Mouse (Mus musculus) embryo, embryonic 9.5 days (tissue): ENCODE data around the gene Brms1.

Source experiments
- DNase-seq: peaks from one replicate; pipeline ENCODE4 v3.0.0-alpha.2; 2017; ENCODE audit errors: extremely low spot score

Gene Brms1

DNA sequence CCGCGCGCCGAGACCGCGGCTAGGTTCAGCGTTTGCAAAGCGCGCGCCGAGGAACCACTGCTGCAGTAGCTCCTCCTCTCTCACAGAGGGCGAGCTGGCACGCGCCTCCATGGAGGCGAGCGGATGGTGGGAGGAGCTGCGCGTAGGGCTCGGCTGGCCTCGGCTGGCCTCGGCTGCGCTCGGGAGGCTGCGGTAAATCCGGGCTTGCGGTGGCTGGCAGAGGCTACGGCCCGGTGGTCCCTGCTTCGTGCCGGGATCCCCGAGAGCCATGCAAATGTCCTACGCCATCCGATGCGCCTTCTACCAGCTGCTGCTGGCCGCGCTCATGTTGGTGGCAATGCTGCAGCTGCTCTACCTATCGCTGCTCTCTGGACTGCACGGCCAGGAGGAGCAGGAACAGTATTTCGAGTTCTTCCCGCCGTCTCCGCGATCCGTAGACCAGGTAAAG is 2.4 kb upstream of the Brms1 start, which contains the start of the genes B4gat1 and AC124502.3:
B4gat1 (plus strand) TSS at position 118 of the 448 bp plus-strand sequence.
AC124502.3 (plus strand) TSS at position 183 of the 448 bp plus-strand sequence.
- DNase-seq, result peak; percentile 91

DNA sequence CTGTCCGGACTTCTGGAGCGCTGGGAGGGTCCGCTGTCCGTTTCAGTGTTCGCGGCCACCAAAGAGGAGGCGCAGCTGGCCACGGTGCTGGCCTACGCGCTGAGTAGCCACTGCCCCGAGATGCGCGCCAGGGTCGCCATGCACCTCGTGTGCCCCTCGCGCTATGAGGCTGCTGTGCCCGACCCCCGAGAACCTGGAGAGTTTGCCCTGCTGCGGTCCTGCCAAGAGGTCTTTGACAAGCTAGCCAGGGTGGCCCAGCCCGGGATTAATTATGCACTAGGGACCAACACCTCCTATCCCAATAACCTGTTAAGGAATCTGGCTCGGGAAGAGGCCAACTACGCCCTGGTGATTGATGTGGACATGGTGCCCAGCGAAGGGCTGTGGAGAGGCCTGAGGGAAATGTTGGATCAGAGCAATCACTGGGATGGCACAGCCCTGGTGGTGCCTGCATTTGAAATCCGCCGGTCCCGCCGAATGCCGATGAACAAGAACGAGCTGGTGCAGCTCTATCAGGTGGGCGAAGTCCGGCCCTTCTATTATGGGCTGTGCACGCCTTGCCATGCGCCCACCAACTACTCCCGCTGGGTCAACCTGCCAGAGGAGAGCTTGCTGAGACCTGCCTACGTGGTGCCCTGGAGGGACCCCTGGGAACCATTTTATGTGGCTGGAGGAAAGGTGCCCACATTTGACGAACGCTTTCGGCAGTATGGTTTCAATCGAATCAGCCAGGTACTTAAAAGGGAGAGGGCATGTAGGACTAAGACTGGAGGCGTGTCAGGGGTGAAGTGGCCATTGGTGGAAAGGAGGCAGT is 1.6 kb upstream of the Brms1 start:
- no peak for DNase-seq

DNA sequence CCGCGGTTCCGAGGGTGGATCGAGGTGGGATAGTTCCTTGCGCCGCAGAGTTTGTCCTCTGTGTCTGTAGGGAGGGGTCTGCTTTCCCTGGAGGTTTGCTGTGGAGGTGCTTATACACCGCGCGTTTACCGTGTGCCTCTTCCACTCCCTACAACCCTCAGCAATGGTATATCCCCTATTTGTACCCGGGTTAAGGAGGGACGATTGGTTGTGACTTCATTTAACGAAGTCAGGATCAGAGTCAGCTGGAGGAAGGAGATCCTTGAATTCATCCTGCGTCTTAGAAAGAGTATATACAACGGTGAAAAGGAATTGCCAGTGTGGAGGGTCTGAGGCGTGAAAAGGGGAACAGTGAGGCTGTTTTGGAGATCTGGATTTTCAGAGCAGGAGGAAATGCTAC is 434 bp downstream of the Brms1 start:
- no peak for DNase-seq

DNA sequence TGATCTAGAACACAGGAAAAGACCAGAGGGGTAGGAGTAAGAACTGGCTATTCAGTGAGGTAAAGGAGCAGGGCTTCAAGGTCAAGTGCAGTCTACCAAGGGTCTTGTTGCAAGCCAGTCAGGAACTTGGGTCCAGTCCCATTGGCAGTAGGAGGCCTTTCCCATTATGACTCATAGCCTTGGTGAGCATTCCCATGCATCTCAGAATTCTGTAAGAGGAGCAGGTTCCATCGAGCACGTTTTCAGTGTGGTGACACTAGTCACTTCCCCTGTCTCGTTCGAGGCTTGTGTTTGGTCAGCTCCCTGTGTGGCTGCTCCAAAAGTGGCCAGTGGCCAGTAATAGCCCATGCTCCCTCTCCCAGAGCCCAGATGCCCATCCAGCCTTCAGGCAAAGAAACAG is 4.4 kb downstream of the Brms1 start:
- no peak for DNase-seq

DNA sequence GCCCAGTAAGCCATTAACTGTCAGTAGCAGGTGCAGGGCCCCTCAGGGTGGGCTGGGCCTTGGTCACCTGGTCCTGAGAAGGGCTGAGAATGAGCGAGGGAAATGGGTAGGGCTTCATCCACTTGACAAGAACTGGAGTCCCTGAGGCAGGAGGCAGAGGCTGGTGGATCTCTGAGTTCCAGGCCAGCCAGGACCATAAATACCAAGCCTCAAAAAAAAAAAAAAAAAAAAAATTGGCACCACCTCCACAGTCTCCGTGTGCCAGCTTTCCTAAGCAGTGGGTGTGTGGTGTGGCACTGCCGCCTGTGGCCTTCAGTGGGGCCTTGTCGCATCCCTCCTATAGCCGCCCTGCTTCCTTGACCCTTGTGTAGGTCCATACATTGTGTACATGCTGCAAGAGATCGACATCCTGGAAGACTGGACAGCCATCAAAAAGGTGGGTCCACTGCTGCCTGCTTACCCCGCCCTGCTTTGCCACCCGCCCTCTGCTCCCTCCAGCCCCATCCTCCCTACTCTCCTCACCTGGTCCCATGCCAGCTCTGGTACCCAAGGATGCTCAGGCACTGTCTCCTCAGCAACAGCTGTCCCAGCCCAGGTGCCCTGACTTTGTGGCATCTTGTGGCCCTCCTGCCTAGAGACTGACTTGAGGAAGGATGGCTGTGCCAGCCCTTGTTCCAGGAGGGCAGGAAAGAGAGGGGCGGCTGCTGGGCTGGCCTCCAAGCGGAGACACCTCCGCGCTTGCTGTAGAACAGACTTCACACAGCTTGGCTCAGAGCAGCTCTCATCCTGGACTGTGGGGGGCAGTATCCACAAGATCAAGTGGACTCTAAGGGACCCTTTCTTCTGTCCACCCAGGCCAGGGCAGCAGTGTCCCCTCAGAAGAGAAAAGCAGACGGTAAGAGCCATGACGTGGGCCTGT is 7.2 kb downstream of the Brms1 start:
- DNase-seq, result no peak

DNA sequence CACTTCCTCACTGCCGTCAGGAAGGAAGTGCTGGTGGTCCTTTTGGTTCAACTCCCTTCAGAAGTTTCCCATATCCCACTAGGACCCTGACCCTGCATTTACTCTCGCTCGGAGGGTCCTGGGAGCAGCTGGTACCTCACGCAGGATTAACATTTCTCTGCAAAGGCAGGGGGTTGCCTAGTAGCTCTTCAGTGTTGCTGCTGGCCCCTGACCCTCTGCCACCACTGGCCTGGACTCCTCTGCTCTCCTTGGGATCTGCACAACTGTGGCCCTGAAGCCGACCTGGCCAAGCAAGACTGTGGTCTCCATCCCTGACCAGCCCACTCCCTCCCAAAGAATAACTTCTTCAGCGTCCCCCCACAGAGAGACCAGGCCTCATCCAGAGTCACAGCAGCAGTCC is 8.2 kb downstream of the Brms1 start:
- no peak for DNase-seq

DNA sequence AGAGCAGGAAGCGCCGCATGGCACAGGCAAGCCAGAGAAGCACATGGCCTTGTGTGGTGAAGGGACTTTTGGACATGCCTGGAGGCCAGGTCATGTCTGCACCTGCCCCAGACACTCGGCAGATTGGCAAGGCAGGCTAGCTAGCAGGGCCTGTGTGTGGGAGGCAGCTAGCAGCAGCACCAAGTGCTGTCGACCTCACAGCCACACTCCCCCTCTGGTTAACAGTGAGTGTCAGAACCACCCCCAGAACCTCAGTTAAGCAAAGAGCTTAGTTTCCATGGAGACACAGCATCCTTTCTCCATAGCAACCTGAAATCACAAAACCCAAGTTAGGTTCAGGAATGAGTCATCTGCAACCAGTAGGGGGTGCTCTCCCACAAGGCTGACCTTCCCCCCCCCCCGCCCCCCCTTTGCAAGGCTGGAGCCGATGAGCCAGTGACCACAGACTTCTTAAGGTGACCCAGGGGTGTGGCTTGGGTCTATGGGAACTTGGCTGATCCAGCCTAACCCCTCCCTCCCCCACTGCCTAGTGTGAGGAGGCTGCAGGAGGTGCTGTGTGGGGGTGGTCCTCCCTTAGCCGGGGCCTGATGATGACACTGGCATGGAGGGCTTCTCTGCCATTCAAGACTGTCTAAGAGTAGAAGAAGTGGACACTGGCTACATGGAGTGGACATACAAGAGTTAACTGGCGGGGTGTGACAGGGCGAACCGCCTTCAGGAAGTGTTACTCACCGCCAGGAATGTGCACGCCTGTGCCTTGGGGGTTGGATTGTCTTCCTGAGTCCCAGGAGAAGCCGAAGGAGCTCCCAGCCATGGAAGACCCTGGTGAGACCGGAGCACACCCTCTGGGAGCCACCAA is 9.1 kb downstream of the Brms1 start, which contains the start of gene Rin1:
Rin1 (plus strand) TSS at position 435 of the 859 bp plus-strand sequence.
- DNase-seq, result peak; percentile 76

DNA sequence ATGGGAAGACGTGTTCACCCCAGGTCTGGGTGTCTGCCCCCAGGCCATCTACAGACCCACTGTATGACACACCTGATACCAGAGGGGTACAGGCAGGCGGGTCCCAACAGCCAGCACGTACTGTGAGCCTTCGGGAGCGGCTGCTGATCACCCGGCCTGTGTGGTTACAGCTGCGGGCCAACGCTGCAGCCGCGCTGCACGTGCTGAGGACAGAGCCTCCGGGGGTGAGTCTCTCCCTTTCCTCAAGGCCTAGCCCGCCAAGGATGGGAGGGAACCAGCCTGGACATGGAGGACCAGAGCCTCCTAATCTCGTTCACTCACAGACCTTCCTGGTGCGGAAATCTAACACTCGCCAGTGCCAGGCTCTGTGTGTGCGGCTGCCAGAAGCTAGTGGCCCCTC is 9.9 kb downstream of the Brms1 start:
- DNase-seq, result no peak

DNA sequence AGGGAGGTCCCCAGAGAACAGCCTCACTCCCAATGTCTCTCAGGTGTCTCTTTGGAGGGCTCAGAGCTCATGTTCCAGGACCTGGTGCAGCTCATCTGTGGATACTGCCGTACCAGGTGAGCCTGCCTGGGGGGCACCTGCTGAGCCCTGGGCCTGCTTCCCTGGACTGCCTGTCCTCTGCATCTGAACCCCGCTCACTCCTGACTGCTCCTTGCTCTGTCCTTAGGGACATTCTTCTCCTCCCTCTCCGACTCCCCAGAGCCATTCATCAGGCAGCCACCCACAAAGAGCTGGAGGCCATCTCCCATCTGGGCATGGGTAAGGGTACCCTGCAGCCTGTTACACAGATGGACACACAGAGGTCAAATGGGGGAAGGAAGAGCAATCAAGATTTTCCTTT is 10.4 kb downstream of the Brms1 start:
- no peak for DNase-seq

DNA sequence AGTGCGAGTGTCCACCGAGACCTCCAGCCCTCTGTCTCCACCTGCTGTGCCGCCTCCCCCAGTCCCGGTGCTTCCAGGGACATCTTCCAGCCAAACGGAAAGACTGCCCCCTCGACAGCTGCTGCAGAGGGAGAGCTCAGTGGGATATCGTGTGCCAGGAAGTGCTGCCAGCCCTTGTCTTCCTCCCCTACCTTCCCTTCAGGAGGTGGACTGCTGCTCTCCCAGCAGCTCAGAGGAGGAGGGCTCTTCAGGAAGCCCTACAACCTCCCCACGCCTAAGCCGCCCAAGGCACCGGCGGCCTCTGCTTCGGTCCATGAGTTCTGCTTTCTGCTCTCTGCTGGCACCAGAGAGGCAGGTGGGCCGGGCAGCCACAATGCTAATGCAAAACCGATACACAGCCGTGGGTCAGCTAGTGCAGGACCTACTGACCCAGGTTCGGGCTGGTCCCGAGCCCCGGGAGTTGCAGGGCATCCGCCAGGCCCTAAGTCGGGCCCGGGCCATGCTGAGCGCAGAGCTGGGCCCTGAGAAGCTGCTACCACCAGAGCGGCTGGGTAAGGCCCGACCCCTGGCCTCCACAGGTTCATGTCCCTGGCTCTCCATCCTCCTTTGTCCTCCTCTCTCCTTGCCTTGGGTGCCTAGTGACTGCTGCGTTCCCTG is 11.1 kb downstream of the Brms1 start:
- DNase-seq, result no peak

DNA sequence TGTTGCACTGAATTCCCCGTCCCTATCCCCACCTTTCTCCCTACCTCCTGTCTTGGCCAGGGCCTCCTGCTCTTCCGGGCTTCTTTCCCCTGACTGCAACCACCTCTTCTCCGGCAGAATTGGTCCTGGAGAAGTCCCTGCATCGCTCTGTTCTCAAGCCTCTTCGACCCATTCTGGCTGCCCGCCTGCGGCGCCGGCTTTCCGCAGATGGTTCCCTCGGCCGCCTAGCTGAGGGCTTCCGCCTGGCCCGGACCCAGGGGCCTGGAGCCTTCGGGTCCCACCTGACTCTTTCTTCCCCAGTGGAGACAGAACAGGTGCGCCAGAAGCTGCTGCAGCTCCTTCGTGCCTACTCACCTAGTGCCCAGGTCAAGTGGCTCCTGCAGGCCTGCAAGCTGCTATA is 11.7 kb downstream of the Brms1 start:
- DNase-seq, result no peak

DNA sequence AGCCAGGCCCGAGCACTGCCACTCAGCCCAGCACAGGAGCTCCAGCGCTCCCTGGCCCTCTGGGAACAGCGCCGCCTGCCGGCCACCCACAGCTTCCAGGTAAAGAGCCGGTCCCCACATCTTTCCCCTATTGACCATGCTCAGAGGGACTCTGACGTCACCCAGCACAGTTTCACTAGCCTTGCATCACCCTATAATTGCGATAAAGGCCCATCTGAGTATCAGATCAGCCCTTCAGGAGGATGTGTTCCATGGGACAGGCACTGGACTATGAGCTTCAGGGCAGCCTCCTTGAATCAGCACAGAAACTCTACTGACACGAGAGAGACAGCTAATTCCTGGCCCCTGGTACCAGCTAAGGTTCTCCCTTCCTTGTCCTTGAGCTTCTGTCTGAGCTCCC is 12.8 kb downstream of the Brms1 start:
- peak; percentile 76 for DNase-seq

DNA sequence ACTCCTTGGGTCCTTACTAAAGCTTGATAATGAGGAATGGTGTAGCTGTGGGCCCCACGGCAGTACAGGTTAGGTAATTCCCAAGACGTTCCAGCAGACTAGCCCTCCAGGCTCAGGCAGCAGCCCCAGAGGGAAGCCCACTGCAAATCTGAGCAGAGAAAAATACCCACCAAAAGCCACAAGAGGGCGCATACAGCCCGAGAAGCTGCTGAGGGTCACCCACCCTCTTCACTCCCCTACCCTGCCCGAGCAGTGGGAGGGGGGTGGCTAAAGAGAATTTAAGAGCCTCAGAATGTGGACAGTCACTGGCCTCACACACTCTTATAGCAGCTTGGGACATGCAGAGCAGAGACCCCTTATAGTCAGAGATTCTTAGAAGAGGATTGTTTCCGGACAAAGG is 15.1 kb downstream of the Brms1 start:
- DNase-seq, result peak; percentile 83

DNA sequence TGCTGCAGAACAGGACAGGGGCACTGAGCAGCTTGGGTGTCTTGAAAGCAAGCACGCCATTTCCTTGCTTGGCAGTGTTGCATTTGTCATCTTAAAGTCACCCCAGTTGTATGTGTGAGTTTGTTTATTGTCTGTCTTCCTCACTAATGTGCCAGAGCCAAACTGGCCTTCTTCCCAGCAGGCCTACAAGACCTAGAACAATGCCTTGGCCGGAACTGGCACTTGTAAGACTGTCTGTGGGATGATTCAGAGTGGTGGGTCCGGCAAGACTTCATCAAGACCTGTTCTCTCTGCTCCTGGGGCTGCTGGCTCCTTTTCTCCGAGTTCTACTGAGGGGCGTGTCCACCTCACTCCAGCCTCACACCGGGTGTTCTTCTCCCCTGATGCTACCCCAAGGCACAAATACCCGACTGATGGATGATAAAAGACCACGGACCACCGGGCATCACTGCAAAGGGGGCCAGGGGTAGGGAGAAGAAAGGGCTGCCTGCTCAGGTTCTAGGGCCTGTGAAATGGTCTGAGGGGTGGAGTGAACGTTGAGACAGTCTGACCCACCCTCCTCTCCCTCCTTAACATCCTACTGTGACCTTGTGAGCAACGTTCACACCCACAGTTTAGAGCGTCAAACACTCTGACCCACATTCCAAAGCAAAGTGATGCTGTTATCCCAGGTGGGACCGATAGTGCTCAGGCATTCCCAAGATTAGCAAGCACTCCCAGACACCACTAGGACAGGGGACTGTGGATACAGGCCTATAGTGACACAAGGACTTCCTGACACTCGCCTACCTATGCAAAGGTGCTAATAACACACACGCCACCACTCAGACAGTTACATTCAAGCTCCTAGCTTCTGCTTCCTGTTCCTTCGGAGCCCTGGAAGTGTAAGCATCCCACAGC is 17.0 kb downstream of the Brms1 start:
- DNase-seq, result no peak

DNA sequence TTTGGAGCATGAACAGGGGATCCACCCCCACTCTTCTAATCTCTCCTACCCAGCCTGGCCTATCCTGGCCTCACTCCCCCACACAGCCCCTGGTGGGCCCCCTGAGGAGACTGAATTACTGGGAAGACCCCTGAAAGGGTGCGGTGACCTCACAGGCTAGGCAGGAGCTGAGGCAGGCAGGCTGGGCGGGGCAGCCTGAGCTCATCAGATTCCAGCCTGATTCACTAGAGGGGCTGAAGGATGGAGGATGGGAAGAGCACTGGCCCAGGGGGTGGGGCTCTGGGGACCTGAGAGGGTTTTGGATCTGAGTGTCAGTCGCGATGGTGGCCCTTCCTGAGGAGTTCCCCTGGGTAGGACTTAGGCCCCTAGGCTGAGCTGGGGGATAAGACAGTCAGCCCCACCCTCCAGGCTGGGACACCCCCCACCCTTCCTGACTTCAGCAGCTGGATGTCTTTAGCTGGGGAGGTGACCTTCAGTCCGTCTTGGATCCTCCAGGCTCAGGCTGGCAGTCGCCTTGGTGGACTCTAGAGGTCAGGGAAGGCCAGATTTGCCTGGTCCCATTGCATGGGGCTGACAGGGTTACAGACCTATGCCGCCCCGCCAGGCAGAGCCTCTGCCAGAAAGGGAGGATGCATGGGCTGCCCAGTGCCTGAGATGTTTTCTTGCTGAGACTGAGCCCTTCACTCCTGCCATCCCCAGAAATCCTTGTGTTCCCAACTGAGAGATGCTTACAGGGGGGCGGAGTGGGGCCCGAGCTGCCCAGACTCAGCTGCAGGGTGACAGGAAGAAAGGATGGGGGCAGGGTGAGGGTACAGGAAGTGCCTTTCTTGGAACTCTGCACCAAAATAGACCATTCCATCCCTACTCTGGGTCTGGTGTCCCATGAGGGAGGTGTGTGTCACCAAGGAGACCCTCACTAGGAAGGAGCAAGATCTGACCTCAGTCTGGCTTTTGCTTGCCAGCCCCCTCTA is 17.9 kb downstream of the Brms1 start:
- DNase-seq, result peak; percentile 55

DNA sequence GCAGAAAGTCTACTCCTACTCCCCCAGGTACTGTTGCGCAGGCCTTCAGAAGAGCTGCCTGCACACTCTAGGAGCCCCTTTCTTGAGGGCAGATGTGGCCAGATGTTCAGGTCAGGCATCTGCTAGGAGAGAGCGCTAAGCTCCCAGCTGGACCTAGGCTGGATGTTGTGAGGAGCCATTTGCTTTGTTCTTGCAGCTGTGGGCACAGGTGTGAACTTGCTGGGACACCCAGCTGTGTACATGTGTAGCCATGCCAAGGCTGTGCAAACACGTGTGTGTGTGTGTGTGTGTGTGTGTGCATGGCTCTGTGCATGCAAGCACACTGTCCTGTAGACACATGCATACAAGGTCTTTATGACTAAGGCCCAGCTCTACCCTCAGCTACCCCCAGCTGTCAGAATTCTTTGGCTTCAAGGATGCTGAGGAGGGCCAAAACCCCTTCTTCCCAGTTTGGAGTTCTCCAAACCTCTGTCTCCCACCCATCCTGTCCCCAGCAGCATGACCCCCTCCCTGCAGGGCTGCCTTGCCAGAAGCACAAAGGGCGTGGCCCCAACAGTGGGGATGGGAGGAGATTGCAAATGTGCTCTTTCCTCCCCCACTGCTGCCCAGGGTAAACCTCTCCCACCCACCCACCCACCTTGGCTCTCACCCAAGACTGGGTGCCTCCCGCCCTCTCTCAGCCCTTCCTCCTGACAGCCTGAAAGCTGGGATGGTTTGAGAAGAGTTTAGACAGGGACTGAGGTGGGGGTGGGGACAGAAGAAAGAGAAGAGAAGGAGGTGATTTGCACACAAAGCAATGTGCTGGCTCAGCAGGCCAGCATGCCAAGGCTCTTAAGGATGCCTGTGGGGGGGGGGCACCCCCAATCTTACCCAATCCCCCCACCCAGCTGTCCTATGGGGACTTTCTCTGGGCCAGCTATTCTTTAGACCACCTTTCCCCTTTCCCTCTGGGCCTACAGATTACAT is 19.5 kb downstream of the Brms1 start:
- DNase-seq, result no peak

DNA sequence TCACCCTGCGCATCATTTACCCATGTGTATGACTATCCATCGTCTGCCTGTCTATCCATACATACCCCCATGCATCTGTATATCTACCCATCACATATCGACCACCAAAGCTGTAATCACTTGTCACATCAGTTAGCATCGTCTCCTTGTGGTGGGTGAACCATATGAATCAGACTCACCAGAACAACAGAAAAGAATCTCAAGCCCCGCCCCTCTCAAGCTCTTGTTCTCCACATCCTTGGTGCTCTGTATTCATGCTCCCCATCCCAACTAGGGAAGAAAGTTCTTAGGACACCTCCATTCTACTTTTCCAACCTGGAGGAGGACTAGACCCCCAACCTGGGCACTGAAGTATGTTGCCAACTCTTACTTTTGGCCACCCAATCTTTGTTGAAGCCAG is 20.9 kb downstream of the Brms1 start:
- DNase-seq, result no peak

DNA sequence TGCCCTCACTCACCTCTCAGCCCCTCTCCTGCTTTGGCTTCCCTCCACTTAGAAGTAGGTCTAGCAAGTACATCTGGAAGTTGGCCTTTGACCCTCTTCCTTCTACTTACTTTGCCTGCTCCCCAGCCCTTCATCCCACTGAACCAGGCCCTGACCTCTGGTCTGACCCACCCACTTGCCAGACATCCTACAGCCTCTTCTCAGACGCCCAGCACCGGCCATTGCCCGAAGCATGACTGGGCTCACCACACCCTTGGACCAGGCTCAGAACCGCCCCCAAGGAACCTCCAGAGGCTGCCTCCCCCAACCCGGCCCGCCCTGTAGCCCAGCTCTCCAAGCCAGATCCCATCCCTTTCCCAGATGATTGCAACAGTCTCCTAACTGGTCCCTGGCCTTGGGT is 21.3 kb downstream of the Brms1 start:
- DNase-seq, result no peak
